Mouse (Mus musculus): Measurements from ENCODE around the gene Lmna.

DNA sequence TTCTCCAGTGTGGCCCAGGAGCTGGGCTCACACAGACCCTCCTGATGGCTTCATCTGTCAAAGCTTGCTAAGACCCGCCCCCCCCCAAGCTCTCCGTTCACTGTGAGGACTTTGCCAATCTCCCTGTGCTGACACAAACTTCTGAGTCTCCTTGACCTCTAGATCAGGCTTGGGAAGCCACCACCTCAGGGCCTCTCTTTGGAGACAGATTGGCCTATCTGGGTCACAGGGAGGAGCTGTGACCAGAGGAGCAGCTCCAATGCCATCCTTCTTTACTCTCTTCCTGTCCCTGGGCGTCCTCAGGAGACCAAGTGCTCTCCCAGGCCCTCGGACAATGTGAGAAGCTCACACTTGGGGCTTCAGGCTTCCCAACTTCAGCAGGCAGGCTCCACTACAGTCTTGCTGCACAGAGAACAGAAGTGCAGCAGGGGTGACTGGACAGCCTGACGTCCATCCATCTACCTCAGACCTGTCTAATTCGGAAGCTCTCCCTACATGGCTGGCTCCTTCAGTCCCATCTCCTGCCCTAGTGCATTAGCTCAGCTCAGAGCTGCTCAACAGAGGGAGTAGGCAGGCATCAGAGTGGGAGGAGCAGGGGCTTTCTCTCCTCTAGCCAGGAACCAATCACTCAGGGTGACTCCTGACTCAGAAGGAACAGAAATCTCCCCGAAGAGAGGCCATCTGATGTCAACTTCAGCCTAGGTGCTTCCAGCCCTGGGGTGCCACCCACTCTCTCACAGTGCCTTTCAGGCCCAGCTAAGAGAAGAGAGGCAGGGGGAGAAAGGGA lies 52.8 kb downstream of the Lmna start:
- TF ChIP-seq CTCF (IDR thresholded peaks at IDR 0.05; ENCODE audit: extremely low read depth, insufficient read depth, insufficient read length, insufficient replicate concordance) (no peak), POLR2A (IDR thresholded peaks at IDR 0.05; ENCODE audit: low read depth, low read length) (no peak)
